Mouse (Mus musculus): Measurements from ENCODE around the gene Asgr2.

DNA sequence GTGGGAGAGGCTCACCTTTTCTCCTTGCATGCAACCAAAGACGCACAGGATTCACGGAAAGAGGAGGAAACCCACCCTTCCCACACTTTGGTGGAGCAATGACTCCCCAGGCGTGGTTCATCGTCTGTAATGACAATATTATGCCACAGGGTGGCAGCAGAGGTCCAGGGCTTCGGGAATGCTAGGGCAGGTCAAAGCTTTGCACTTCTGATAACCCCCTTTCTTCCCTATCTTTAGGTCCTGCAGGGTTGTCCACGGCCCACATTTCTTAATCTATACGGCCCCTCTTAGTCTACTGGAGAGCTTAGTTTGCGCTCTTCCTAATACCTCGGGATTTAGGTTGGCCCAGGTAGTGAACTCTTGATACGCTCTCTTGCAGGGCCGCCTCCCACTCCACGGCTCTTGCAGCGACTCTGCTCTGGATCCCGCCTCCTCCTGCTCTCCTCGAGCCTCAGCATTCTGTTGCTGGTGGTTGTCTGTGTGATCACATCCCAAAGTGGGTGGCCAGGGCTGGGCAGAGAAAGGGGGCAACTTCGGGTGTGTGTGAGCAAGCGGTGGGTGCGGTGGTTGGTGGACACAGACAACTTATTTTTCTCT lies 36.7 kb upstream of the Asgr2 start:
- TF ChIP-seq CTCF (IDR thresholded peaks at IDR 0.05; ENCODE audit: insufficient read depth, low read depth, low read length) (peak; percentile 57; the same call in 1 of the 2 replicates), POLR2A (IDR thresholded peaks at IDR 0.05; ENCODE audit: insufficient read depth, low read depth, low read length) (no peak)
